Mouse (Mus musculus): ENCODE data around the gene Cd151.

- TF ChIP-seq CTCF (conservative IDR thresholded peaks at IDR 0.05; ENCODE audit: low read length) = peak; percentile 97
- no peak for TF ChIP-seq NANOG (IDR thresholded peaks at IDR 0.05; ENCODE audit: borderline replicate concordance, low read length)
Observed at GRCm38 (mm10) chr7:141480842-141481497, 13.8 kb downstream of the Cd151 start.

Data from E14TG2a.4 (cell line).